In genomic region chr5:8675262-8675951, GRCm38 (mm10) we compare ENCODE assay signal across 14 mouse cellular contexts. TPM values are rescaled to one million over a fixed set of nuclear protein-coding genes. Genes with fewer than 3 reads are reported as not detected.
DNase-seq lines count a peak whose midpoint lies in the region; ATAC-seq and TF ChIP-seq lines count a peak whose summit lies in the region.
"Had no signal": no experiment of that assay in that cellular context is flagged by ENCODE, and none has a peak within 500 bp of the region (broad histone marks: within the 10 kb centered on the region; RNA-seq: fewer than 3 reads in every experiment).

No protein-coding gene starts in this region.

- H3K4me3 ChIP-seq in heart, embryonic 12.5 days, result no peak overlapping the region
- H3K4me3 ChIP-seq in bone marrow macrophage, adult 2 months (ENCODE audit: insufficient read depth, low read length), result no peak overlapping the region
- no peak overlapping the region for H3K4me3 ChIP-seq in midbrain, embryonic 15.5 days
- H3K4me3 ChIP-seq: embryonic facial prominence, embryonic 12.5 days; forebrain, embryonic 12.5 days; neural tube, embryonic 12.5 days had no signal

- no peak for TF ChIP-seq CTCF in bone marrow macrophage, adult 2 months (IDR thresholded peaks at IDR 0.05; ENCODE audit: low read depth, low read length)

- peak; percentile 21 for DNase-seq in heart, adult 8-10 months (ENCODE audit: low spot score)
- DNase-seq in A20 (ENCODE audit: low read depth, low spot score), result peak; percentile 61
- no peak for DNase-seq in heart, adult 9 months (ENCODE audit: low spot score in 2 of 2)
- no peak for DNase-seq in left cerebral cortex, adult 11 months (ENCODE audit: low spot score)
- DNase-seq: cerebellum, adult 9-10 months; gastrocnemius, postnatal 14 days had no signal

- H3K9ac ChIP-seq in heart, embryonic 12.5 days, result no peak overlapping the region
- H3K9ac ChIP-seq in midbrain, embryonic 15.5 days, result no peak overlapping the region
- H3K9ac ChIP-seq: embryonic facial prominence, embryonic 12.5 days; forebrain, embryonic 12.5 days; liver, embryonic 14.5 days; neural tube, embryonic 12.5 days had no signal

- WGBS in heart, embryonic 12.5 days, result 79% methylated on average over 6 of the region's 6 CpGs
- 94% methylated on average over 6 of the region's 6 CpGs for WGBS in midbrain, embryonic 15.5 days

- H3K36me3 ChIP-seq in heart, embryonic 12.5 days, result no peaks in the 10 kb centered on the region
- no peaks in the 10 kb centered on the region for H3K36me3 ChIP-seq in midbrain, embryonic 15.5 days (replicated peaks)
- H3K36me3 ChIP-seq: embryonic facial prominence, embryonic 12.5 days; forebrain, embryonic 12.5 days; neural tube, embryonic 12.5 days had no signal

- ATAC-seq in heart, embryonic 12.5 days (ENCODE audit: insufficient number of reproducible peaks, low FRiP score), result no peak
- ATAC-seq in megakaryocyte-erythroid progenitor cell, adult 5-6 weeks (replicated peaks; ENCODE audit: low FRiP score, low TSS enrichment, poor library complexity, severe bottlenecking), result peak; percentile 65
- no peak for ATAC-seq in midbrain, embryonic 15.5 days (replicated peaks)

- no peak overlapping the region for H3K4me2 ChIP-seq in heart, embryonic 12.5 days
- H3K4me2 ChIP-seq in midbrain, embryonic 15.5 days, result no peak overlapping the region
- H3K4me2 ChIP-seq: embryonic facial prominence, embryonic 12.5 days; forebrain, embryonic 12.5 days; neural tube, embryonic 12.5 days had no signal

- no peak overlapping the region for H3K27ac ChIP-seq in heart, embryonic 12.5 days (ENCODE audit: poor library complexity, severe bottlenecking)
- peak overlapping the region; percentile 71 for H3K27ac ChIP-seq in bone marrow macrophage, adult 2 months (ENCODE audit: insufficient read depth, low read depth, low read length)
- H3K27ac ChIP-seq in midbrain, embryonic 15.5 days, result no peak overlapping the region
- H3K27ac ChIP-seq: embryonic facial prominence, embryonic 12.5 days; forebrain, embryonic 12.5 days; liver, embryonic 14.5 days; neural tube, embryonic 12.5 days had no signal

- no peak for TF ChIP-seq POLR2A in bone marrow macrophage, adult 2 months (IDR thresholded peaks at IDR 0.05; ENCODE audit: borderline replicate concordance, low read depth, low read length)

- no peaks in the 10 kb centered on the region for H3K9me3 ChIP-seq in heart, embryonic 12.5 days (replicated peaks)
- H3K9me3 ChIP-seq in midbrain, embryonic 15.5 days, result no peaks in the 10 kb centered on the region
- H3K9me3 ChIP-seq: embryonic facial prominence, embryonic 12.5 days; forebrain, embryonic 12.5 days; neural tube, embryonic 12.5 days had no signal

- no peaks in the 10 kb centered on the region for H3K27me3 ChIP-seq in heart, embryonic 12.5 days (replicated peaks)
- no peaks in the 10 kb centered on the region for H3K27me3 ChIP-seq in midbrain, embryonic 15.5 days (replicated peaks)
- H3K27me3 ChIP-seq: embryonic facial prominence, embryonic 12.5 days; forebrain, embryonic 12.5 days; neural tube, embryonic 12.5 days had no signal

- no peaks in the 10 kb centered on the region for H3K4me1 ChIP-seq in heart, embryonic 12.5 days (replicated peaks)
- peaks cover 20% of the 10 kb centered on the region for H3K4me1 ChIP-seq in bone marrow macrophage, adult 2 months (ENCODE audit: control insufficient read depth, insufficient read depth, low read length)
- H3K4me1 ChIP-seq in midbrain, embryonic 15.5 days, result no peaks in the 10 kb centered on the region
- H3K4me1 ChIP-seq: embryonic facial prominence, embryonic 12.5 days; forebrain, embryonic 12.5 days; neural tube, embryonic 12.5 days had no signal

RNA-seq across cellular contexts. Expression of gene Abcb1a, which starts 15.5 kb away (rescaled TPM):
- total RNA-seq in heart, adult 8-10 months (2022), result 10 to 100 TPM in 2 of 4 experiments, 1 to 10 TPM in 2; 8.1 to 12.9 (median 9.4) TPM
- 0.10 and 0.23 TPM in 2 replicates for polyA plus RNA-seq in heart, embryonic 12.5 days (2016; fragmentation: Nextera tagmentation; extraction: Ambion mirVana)
- polyA plus RNA-seq in bone marrow macrophage, adult 2 months (2012; ENCODE audit: insufficient read depth, insufficient read length, missing spikeins), result 0.66 and 2.6 TPM in 2 replicates
- 0.59 TPM in 1 of 2 replicates, not detected in the other for total RNA-seq in megakaryocyte-erythroid progenitor cell, adult 5-6 weeks (2014; fragmentation: Nextera tagmentation)
- 0.05 TPM in 1 of 2 replicates, not detected in the other for total RNA-seq in megakaryocyte-erythroid progenitor cell, adult 5-6 weeks (2017)
- 1.9 TPM in 2 replicates for polyA plus RNA-seq in midbrain, embryonic 15.5 days (2015; fragmentation: Nextera tagmentation; extraction: Ambion mirVana)

RNA-seq across cellular contexts. Expression of gene Rundc3b, which starts 52.7 kb away (rescaled TPM):
- total RNA-seq in heart, adult 8-10 months (2022), result under 1 TPM; 0.26 to 0.66 (median 0.42) TPM
- polyA plus RNA-seq in heart, embryonic 12.5 days (2016; fragmentation: Nextera tagmentation; extraction: Ambion mirVana), result 1.4 and 1.7 TPM in 2 replicates
- 0.50 and 0.72 TPM in 2 replicates for polyA plus RNA-seq in bone marrow macrophage, adult 2 months (2012; ENCODE audit: insufficient read depth, insufficient read length, missing spikeins)
- 0.10 TPM in 1 of 2 replicates, not detected in the other for total RNA-seq in megakaryocyte-erythroid progenitor cell, adult 5-6 weeks (2014; fragmentation: Nextera tagmentation)
- total RNA-seq in megakaryocyte-erythroid progenitor cell, adult 5-6 weeks (2017), result 1.2 TPM in 1 of 2 replicates, not detected in the other
- polyA plus RNA-seq in midbrain, embryonic 15.5 days (2015; fragmentation: Nextera tagmentation; extraction: Ambion mirVana), result 48.0 and 48.3 TPM in 2 replicates

Comparison
In these comparisons a context has a peak if more than half of its experiments do, and no peak if none do; other contexts are left out.
1. DNase-seq: peak in heart, adult 8-10 months (single experiment) and A20 (single experiment); none in heart, adult 9 months (0 of 2) and left cerebral cortex, adult 11 months (single experiment).
2. RNA of gene Rundc3b, which starts 52.7 kb away (polyA plus RNA-seq): 48.0 to 48.3 TPM in midbrain, embryonic 15.5 days; 1.4 to 1.7 TPM in heart, embryonic 12.5 days and 0.50 to 0.72 TPM in bone marrow macrophage, adult 2 months; every median in the first group is over 10 times any median in the second.